In the genomic region with DNA sequence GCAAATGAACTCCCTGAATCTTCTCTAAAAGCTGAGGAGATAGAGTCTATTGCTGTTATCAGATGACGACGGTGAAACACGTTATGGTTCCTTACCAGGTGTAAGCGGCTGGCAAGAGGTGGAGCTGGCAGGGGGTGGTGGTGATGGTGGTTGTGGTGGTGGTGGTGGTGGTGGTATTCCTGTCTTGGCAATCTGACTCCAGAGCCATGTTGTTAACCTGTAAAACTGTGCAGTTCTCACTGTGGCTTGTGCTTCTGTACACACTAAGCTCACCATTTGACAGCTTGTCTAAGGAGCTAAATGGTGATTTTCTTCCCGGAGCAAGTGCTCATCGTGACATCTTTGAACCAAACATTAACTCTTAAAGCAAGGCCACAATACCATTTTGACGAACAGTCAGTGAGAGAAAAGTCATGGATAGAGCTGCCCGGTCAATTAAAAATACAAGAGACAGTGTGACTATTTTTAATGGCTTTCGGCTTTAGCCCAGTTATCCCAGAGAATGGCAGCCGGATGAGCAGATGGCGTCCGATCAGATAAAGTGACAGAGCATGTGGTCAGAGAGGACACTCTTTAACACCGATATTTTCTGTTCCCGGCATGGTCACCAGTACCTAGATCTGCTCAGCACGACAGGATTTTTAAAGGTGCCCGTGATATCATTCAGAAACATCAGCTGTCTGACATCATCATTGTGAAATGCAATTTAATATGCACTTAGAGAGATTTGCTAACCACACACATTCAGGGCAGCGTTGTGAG, we compare ENCODE assay signal across 18 mouse cellular contexts. TPM values are rescaled to one million over a fixed set of nuclear protein-coding genes. Genes with fewer than 3 reads are reported as not detected.
DNase-seq lines count a peak whose midpoint lies in the region; ATAC-seq and TF ChIP-seq lines count a peak whose summit lies in the region.
"Had no signal": no experiment of that assay in that cellular context is flagged by ENCODE, and none has a peak within 500 bp of the region (broad histone marks: within the 10 kb centered on the region; RNA-seq: fewer than 3 reads in every experiment).

No protein-coding gene starts in this region.

- H3K9ac ChIP-seq in forebrain, postnatal 0 days = no peak overlapping the region
- H3K9ac ChIP-seq in midbrain, postnatal 0 days (replicated peaks; ENCODE audit: low read length, poor library complexity, severe bottlenecking) = no peak overlapping the region
- H3K9ac ChIP-seq: embryonic facial prominence, embryonic 13.5 days; forebrain, embryonic 12.5 days; limb, embryonic 12.5 days; liver, embryonic 15.5 days had no signal

- no peak overlapping the region for H3K4me2 ChIP-seq in forebrain, postnatal 0 days (ENCODE audit: low read depth)
- no peak overlapping the region for H3K4me2 ChIP-seq in midbrain, postnatal 0 days (ENCODE audit: low read depth, low read length, poor library complexity, severe bottlenecking)
- H3K4me2 ChIP-seq: embryonic facial prominence, embryonic 13.5 days; forebrain, embryonic 12.5 days; limb, embryonic 12.5 days; liver, embryonic 15.5 days had no signal

- 79% methylated on average over 17 of the region's 17 CpGs for WGBS in forebrain, postnatal 0 days
- WGBS in forebrain, embryonic 10.5 days = 92% methylated on average over 17 of the region's 17 CpGs
- WGBS in midbrain, postnatal 0 days = 82% methylated on average over 17 of the region's 17 CpGs
- 92% methylated on average over 17 of the region's 17 CpGs for WGBS in midbrain, embryonic 10.5 days

- H3K27me3 ChIP-seq in forebrain, postnatal 0 days (ENCODE audit: insufficient read depth, low read length) = no peaks in the 10 kb centered on the region
- no peaks in the 10 kb centered on the region for H3K27me3 ChIP-seq in forebrain, embryonic 10.5 days (ENCODE audit: poor library complexity, severe bottlenecking)
- H3K27me3 ChIP-seq in midbrain, postnatal 0 days (ENCODE audit: insufficient read depth, low read length) = no peaks in the 10 kb centered on the region
- no peaks in the 10 kb centered on the region for H3K27me3 ChIP-seq in midbrain, embryonic 10.5 days (ENCODE audit: low read depth, poor library complexity, severe bottlenecking)
- H3K27me3 ChIP-seq: embryonic facial prominence, embryonic 13.5 days; forebrain, embryonic 12.5 days; limb, embryonic 12.5 days; liver, embryonic 15.5 days had no signal

- no peak for ATAC-seq in forebrain, postnatal 0 days
- ATAC-seq in midbrain, postnatal 0 days (ENCODE audit: low FRiP score) = peak; percentile 47; the same call in 1 of the 2 replicates
- ATAC-seq: inflammation-experienced regulatory T-cells, adult 6 months; midbrain, embryonic 16.5 days had no signal

- no peak for TF ChIP-seq CTCF in forebrain, postnatal 0 days (IDR thresholded peaks at IDR 0.05; ENCODE audit: low read depth)
- no peak for TF ChIP-seq CTCF in midbrain, postnatal 0 days (IDR thresholded peaks at IDR 0.05)

- peak; percentile 24 for DNase-seq in forebrain, postnatal 0 days
- no peak for DNase-seq in forebrain, embryonic 10.5 days (ENCODE audit: extremely low spot score, low spot score)
- peak; percentile 50 for DNase-seq in midbrain, postnatal 0 days (ENCODE audit: low spot score)
- no peak for DNase-seq in midbrain, embryonic 10.5 days (ENCODE audit: low spot score)
- peak; percentile 77 for DNase-seq in cerebellum, adult 8-10 months
- DNase-seq in retina, embryonic 14.5 days (ENCODE audit: low spot score) = peak; percentile 28
- no peak for DNase-seq in urinary bladder, postnatal 4 days (ENCODE audit: low spot score in 2 of 2)
- no peak for DNase-seq in thymus, postnatal 10 days (ENCODE audit: low spot score in 2 of 2)
- DNase-seq: adrenal gland, postnatal 25 days; heart, adult 11 months; thymus, postnatal 25 days had no signal

- H3K4me3 ChIP-seq in forebrain, postnatal 0 days (ENCODE audit: low read depth, low read length) = no peak overlapping the region
- no peak overlapping the region for H3K4me3 ChIP-seq in forebrain, embryonic 10.5 days
- H3K4me3 ChIP-seq in midbrain, postnatal 0 days (ENCODE audit: low read depth, low read length) = no peak overlapping the region
- H3K4me3 ChIP-seq in midbrain, embryonic 10.5 days = no peak overlapping the region
- H3K4me3 ChIP-seq: embryonic facial prominence, embryonic 13.5 days; forebrain, embryonic 12.5 days; limb, embryonic 12.5 days; liver, embryonic 15.5 days had no signal

- H3K9me3 ChIP-seq in forebrain, postnatal 0 days (ENCODE audit: low read length) = no peaks in the 10 kb centered on the region
- no peaks in the 10 kb centered on the region for H3K9me3 ChIP-seq in forebrain, embryonic 10.5 days
- H3K9me3 ChIP-seq in midbrain, postnatal 0 days (ENCODE audit: low read length) = no peaks in the 10 kb centered on the region
- no peaks in the 10 kb centered on the region for H3K9me3 ChIP-seq in midbrain, embryonic 10.5 days (replicated peaks)
- H3K9me3 ChIP-seq: embryonic facial prominence, embryonic 13.5 days; forebrain, embryonic 12.5 days; limb, embryonic 12.5 days; liver, embryonic 15.5 days had no signal

- H3K4me1 ChIP-seq in forebrain, postnatal 0 days (ENCODE audit: insufficient read depth) = no peaks in the 10 kb centered on the region
- H3K4me1 ChIP-seq in forebrain, embryonic 10.5 days = no peaks in the 10 kb centered on the region
- no peaks in the 10 kb centered on the region for H3K4me1 ChIP-seq in midbrain, postnatal 0 days (ENCODE audit: insufficient read depth, low read length)
- no peaks in the 10 kb centered on the region for H3K4me1 ChIP-seq in midbrain, embryonic 10.5 days
- H3K4me1 ChIP-seq: embryonic facial prominence, embryonic 13.5 days; forebrain, embryonic 12.5 days; limb, embryonic 12.5 days; liver, embryonic 15.5 days had no signal

- no peaks in the 10 kb centered on the region for H3K36me3 ChIP-seq in forebrain, postnatal 0 days (ENCODE audit: insufficient read depth)
- H3K36me3 ChIP-seq in forebrain, embryonic 10.5 days (replicated peaks) = no peaks in the 10 kb centered on the region
- H3K36me3 ChIP-seq in midbrain, postnatal 0 days (ENCODE audit: insufficient read depth, low read length) = no peaks in the 10 kb centered on the region
- H3K36me3 ChIP-seq in midbrain, embryonic 10.5 days = no peaks in the 10 kb centered on the region
- H3K36me3 ChIP-seq: embryonic facial prominence, embryonic 13.5 days; forebrain, embryonic 12.5 days; limb, embryonic 12.5 days; liver, embryonic 15.5 days had no signal

- no peak overlapping the region for H3K27ac ChIP-seq in forebrain, postnatal 0 days (ENCODE audit: low read depth, low read length)
- H3K27ac ChIP-seq in forebrain, embryonic 10.5 days = no peak overlapping the region
- no peak overlapping the region for H3K27ac ChIP-seq in midbrain, postnatal 0 days (ENCODE audit: low read depth, low read length)
- H3K27ac ChIP-seq in midbrain, embryonic 10.5 days (replicated peaks) = no peak overlapping the region
- H3K27ac ChIP-seq: embryonic facial prominence, embryonic 13.5 days; forebrain, embryonic 12.5 days; kidney, postnatal 0 days; limb, embryonic 12.5 days; liver, embryonic 15.5 days had no signal

RNA-seq across cellular contexts. Expression of gene Hcn1, which starts 56.5 kb away (rescaled TPM):
- 6.5 and 6.9 TPM in 2 replicates for total RNA-seq in forebrain, postnatal 0 days (2014; rRNA removed)
- 0.88 and 1.7 TPM in 2 replicates for polyA plus RNA-seq in forebrain, postnatal 0 days (2015; fragmentation: Nextera tagmentation; extraction: Ambion mirVana)
- polyA plus RNA-seq in forebrain, embryonic 10.5 days (2016; fragmentation: Nextera tagmentation; extraction: Ambion mirVana) = 0.02 and 0.05 TPM in 2 replicates
- total RNA-seq in midbrain, postnatal 0 days (2014; rRNA removed) = 5.2 and 6.5 TPM in 2 replicates
- 0.94 and 1.1 TPM in 2 replicates for polyA plus RNA-seq in midbrain, postnatal 0 days (2015; fragmentation: Nextera tagmentation; extraction: Ambion mirVana)
- polyA plus RNA-seq in midbrain, embryonic 10.5 days (2016; fragmentation: Nextera tagmentation; extraction: Ambion mirVana) = 0.02 TPM in 2 replicates
- polyA plus RNA-seq: kidney, postnatal 0 days had no signal

Comparison
In these comparisons a context has a peak if more than half of its experiments do, and no peak if none do; other contexts are left out.
1. DNase-seq: peak in forebrain, postnatal 0 days (single experiment), midbrain, postnatal 0 days (single experiment), cerebellum, adult 8-10 months (single experiment) and retina, embryonic 14.5 days (single experiment); none in forebrain, embryonic 10.5 days (single experiment), midbrain, embryonic 10.5 days (single experiment), urinary bladder, postnatal 4 days (0 of 2) and thymus, postnatal 10 days (0 of 2).